17 mouse cellular contexts compared by ENCODE assay signal in genomic region chr1:71848656-71849055, GRCm38 (mm10).
A peak's percentile ranks its signal among the peaks of the same experiment; 100 is the strongest.
DNase-seq lines count a peak whose midpoint lies in the region.
"Had no signal": no experiment of that assay in that cellular context is flagged by ENCODE, and none has a peak within 500 bp of the region (broad histone marks: within the 10 kb centered on the region; RNA-seq: fewer than 3 reads in every experiment).

No protein-coding gene starts in this region.

- intact Hi-C loops in left cerebral cortex, postnatal 14 days (cut with DNase I), result no loop called here
- intact Hi-C loops in left cerebral cortex, postnatal 4 days (cut with DNase I), result no loop called here

- DNase-seq in frontal cortex, adult 2 months (ENCODE audit: extremely low spot score in 1 of 2, low spot score in 1 of 2), result peak; percentile 8 to 40
- no peak for DNase-seq in frontal cortex, postnatal 14 days (ENCODE audit: low spot score in 2 of 2)
- peak; percentile 24 to 43 for DNase-seq in left cerebral cortex, postnatal 14 days (ENCODE audit: low spot score in 2 of 2)
- no peak for DNase-seq in left cerebral cortex, postnatal 4 days
- DNase-seq in right cerebral cortex, adult 18-20 months, result peak; percentile 26
- no peak for DNase-seq in right cerebral cortex, postnatal 14 days
- peak; percentile 22 for DNase-seq in right cerebral cortex, postnatal 25 days
- DNase-seq in adrenal gland, postnatal 36 days, result no peak
- DNase-seq: adrenal gland, postnatal 10 days; B cell, adult 2 months; cerebellum, adult 11-12 months; cerebellum, adult 8-10 months; cerebellum, postnatal 10 days; cerebellum, postnatal 36 days; embryo, embryonic 11 days; gastrocnemius, postnatal 25 days; heart, adult 2 months had no signal

Comparison
In these comparisons a context has a peak if more than half of its experiments do, and no peak if none do; other contexts are left out.
1. DNase-seq: peak in frontal cortex, adult 2 months (2 of 2), left cerebral cortex, postnatal 14 days (2 of 2), right cerebral cortex, adult 18-20 months (single experiment) and right cerebral cortex, postnatal 25 days (single experiment); none in frontal cortex, postnatal 14 days (0 of 2), left cerebral cortex, postnatal 4 days (single experiment), right cerebral cortex, postnatal 14 days (single experiment) and adrenal gland, postnatal 36 days (0 of 2).